Mouse (Mus musculus) NIH3T3 (cell line): ENCODE data around the gene Krt80.
A peak's percentile ranks its signal among the peaks of the same experiment; 100 is the strongest.

Experiments
- DNase-seq: peaks from one replicate; pipeline ENCODE4 v3.0.0-alpha.2; 2012; ENCODE audit warnings: low read depth

Krt80 gene

GRCm38 (mm10) chr15:101370101-101370911 lies at the start of gene Krt80:
TSS of gene Krt80 (minus strand) at chr15:101370162.
- peak; percentile 99 for DNase-seq

GRCm38 (mm10) chr15:101418950-101419349 lies 49.0 kb upstream of the Krt80 start:
- peak; percentile 54 for DNase-seq

GRCm38 (mm10) chr15:101414807-101415565 lies 45.0 kb upstream of the Krt80 start:
- no peak for DNase-seq

- DNase-seq: peak; percentile 65
Measured at GRCm38 (mm10) chr15:101413916-101414635, 44.1 kb upstream of the Krt80 start.

- DNase-seq: no peak
Measured at GRCm38 (mm10) chr15:101412188-101412587, 42.2 kb upstream of the Krt80 start.

- peak; percentile 41 for DNase-seq
Measured at GRCm38 (mm10) chr15:101410775-101411174, 40.8 kb upstream of the Krt80 start, which contains the start of gene Krt7. TSS of gene Krt7 (plus strand) at chr15:101411043.

GRCm38 (mm10) chr15:101398269-101398668 lies 28.3 kb upstream of the Krt80 start:
- peak; percentile 41 for DNase-seq

GRCm38 (mm10) chr15:101397683-101398082 lies 27.7 kb upstream of the Krt80 start:
- no peak for DNase-seq

GRCm38 (mm10) chr15:101396921-101397320 lies 27.0 kb upstream of the Krt80 start:
- DNase-seq: no peak

- no peak for DNase-seq
Measured at GRCm38 (mm10) chr15:101396466-101396865, 26.5 kb upstream of the Krt80 start.

- DNase-seq: no peak
Measured at GRCm38 (mm10) chr15:101394908-101395307, 24.9 kb upstream of the Krt80 start.

- peak; percentile 80 for DNase-seq
Measured at GRCm38 (mm10) chr15:101392251-101392650, 22.3 kb upstream of the Krt80 start.

- no peak for DNase-seq
Measured at GRCm38 (mm10) chr15:101390203-101390602, 20.2 kb upstream of the Krt80 start.

- peak; percentile 77 for DNase-seq
Measured at GRCm38 (mm10) chr15:101388034-101388541, 18.1 kb upstream of the Krt80 start.

GRCm38 (mm10) chr15:101387176-101387575 lies 17.2 kb upstream of the Krt80 start:
- peak; percentile 66 for DNase-seq

GRCm38 (mm10) chr15:101385064-101385463 lies 15.1 kb upstream of the Krt80 start:
- peak; percentile 73 for DNase-seq

- no peak for DNase-seq
Measured at GRCm38 (mm10) chr15:101384610-101385009, 14.6 kb upstream of the Krt80 start.

- no peak for DNase-seq
Measured at GRCm38 (mm10) chr15:101382811-101383210, 12.8 kb upstream of the Krt80 start.

- DNase-seq: peak; percentile 91
Measured at GRCm38 (mm10) chr15:101381758-101382157, 11.8 kb upstream of the Krt80 start.

- no peak for DNase-seq
Measured at GRCm38 (mm10) chr15:101378646-101379045, 8.7 kb upstream of the Krt80 start.

- DNase-seq: no peak
Measured at GRCm38 (mm10) chr15:101376776-101377061, 6.8 kb upstream of the Krt80 start.
